Mouse (Mus musculus) neural tube, embryonic 10.5 days (tissue): Measurements from ENCODE around the gene Pde11a.

Source experiments
- DNase-seq: peaks from one replicate; pipeline ENCODE4 v3.0.0-alpha.2; 2017; ENCODE audit warnings: low spot score; ENCODE audit errors: extremely low spot score

The Pde11a gene

GRCm38 (mm10) chr2:76097284-76097683 is 241.3 kb downstream of the Pde11a start:
- no peak for DNase-seq

- DNase-seq, result no peak
Observed at GRCm38 (mm10) chr2:76095861-76096260, 242.7 kb downstream of the Pde11a start.

- no peak for DNase-seq
Observed at GRCm38 (mm10) chr2:76090506-76090905, 248.1 kb downstream of the Pde11a start.

GRCm38 (mm10) chr2:76088844-76089243 is 249.7 kb downstream of the Pde11a start:
- no peak for DNase-seq

- no peak for DNase-seq
Observed at GRCm38 (mm10) chr2:76088413-76088812, 250.2 kb downstream of the Pde11a start.

GRCm38 (mm10) chr2:76087170-76087569 is 251.4 kb downstream of the Pde11a start:
- DNase-seq, result no peak

DNA sequence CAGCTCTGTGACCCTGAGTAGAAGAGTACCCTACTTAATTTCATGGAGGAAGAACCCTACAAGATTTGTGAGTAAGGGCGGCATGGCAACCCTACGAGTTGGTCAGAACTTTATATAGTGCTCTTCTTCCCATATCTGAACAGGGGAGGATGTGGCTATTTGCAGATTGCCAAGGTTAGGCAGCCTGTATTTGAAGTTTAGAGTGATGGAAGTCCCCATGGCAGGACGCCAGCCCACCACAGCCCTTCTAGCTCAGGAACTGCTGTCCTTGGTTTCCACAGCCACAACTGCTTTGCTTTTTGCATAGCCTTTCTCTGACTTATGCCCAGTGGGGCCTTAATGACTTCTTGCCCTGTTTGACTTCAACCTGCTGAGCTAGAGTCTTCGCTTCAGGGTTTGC is 253.6 kb downstream of the Pde11a start:
- no peak for DNase-seq

- no peak for DNase-seq
Observed at GRCm38 (mm10) chr2:76083901-76084300, 254.7 kb downstream of the Pde11a start.

DNA sequence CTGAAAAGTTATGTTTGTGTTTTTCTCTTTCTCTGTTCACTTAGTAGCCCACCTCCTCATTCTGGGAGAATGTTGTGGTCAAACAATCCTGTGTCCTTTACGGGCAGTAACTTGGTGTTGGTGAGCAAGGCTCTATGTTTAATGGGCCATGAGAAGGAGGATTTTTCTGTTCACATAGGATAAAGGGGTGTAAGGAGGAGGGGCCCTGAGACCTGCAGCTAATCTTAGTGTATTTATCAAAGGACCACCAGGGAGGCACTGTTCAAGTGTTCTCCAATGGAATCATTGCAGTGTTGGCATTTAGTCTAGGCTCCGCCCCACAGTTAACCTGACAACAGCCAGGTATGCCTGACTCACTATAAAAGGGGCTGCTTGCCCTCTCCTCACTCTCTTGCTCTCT is 255.2 kb downstream of the Pde11a start:
- DNase-seq, result no peak

- DNase-seq, result no peak
Observed at GRCm38 (mm10) chr2:76081991-76082390, 256.6 kb downstream of the Pde11a start.

- DNase-seq, result no peak
Observed at GRCm38 (mm10) chr2:76080549-76080948, 258.0 kb downstream of the Pde11a start.

DNA sequence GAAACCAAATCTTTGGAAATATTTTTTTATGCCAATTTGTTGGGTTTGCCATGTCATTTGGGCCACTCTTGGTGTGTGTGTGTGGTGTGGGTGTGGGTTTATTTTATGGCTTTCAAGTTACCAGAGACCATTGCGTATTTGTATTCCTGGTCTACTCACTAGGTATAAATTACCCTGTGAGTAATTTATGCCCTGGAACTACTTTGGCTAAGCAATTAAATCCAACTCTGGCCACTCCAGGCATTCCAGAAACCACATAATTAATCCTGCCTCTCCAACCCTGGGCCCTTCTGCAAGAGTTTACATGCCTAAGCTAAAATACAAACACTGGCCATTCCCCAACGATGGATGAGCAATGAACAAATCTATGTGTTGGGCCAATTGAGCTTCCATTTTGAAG is 261.7 kb downstream of the Pde11a start:
- no peak for DNase-seq

GRCm38 (mm10) chr2:76076047-76076446 is 262.5 kb downstream of the Pde11a start:
- DNase-seq, result no peak

- DNase-seq, result peak; percentile 31
Observed at GRCm38 (mm10) chr2:76073079-76073478, 265.5 kb downstream of the Pde11a start.

DNA sequence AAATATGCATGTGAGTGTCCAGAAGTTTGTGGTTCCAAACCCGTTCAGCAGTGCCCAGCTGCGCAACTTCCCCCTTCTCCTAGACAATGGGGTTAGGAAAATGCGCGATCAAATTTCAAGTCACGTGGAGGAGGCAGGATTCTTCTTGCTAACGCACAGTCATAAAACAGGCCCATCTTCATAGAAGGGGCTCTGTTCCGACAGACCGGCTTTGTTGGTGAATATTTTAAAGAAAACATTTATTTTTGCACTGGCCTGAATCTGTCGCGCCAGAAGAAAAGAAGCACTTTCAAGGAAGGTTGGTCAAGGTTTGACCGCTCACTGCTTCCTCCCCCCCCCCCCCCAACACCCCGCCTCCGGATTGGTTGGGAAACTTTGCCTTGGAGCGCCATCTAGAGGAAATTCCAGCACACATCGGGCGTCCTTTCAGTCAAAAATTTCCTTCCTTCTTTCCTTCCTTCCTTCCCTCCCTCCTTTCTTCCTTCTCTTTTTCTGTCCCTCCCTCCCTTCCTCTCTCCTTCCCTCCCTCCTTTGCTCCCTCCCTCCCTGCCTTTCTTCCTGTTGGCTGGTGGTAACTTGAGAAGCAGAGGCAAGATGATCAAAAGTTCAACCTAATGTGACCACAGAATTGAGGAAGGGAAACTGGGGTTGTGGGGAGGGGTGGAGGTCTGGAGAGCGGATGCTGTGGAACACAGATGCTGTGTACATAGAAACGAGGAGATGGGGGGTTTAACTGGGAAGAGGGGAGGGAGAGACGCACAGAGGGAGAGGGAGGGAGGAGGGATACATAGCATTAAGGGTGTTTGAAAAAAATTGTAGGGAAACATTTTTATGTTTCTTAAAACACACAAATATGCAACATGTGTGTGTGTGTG is 267.9 kb downstream of the Pde11a start:
- peak; percentile 84 for DNase-seq

GRCm38 (mm10) chr2:76069238-76069637 is 269.3 kb downstream of the Pde11a start:
- DNase-seq, result peak; percentile 26

DNA sequence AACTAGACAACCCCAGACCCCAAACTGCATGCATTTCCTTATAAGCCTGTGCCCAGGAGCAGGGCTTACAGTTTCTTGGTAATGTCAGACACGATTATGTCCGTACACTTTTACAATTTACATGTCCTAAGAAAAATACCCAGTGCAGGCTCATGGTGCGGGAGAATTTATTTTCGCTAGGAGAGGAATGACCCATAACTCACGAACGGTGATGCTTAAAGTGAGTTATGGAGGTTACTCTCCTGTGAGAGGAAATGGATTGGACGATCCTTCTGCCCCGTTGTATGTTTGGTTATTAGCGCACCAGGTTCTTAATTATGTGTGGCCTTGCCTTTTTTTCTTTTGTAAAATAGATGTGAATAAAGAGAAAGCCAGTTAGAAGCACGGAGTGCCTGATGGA is 270.4 kb downstream of the Pde11a start:
- peak; percentile 34 for DNase-seq

DNA sequence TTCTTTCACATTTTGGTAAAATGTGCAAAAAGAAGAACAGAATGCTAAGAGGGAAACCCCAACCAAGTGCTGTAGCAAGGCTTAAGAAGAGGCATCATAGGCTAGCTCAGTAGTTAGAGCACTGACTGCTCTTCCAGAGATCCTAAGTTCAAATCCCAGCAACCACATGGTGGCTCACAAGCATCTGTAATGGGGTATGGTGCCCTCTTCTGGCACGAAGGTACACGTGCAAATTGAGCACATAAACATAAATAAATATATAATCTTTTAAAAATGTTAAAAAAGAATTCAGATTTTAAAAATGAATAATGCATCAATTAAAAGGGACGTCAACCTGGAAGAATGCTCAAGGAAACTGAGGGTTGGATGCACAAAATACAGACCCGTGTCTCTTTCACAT is 271.4 kb downstream of the Pde11a start:
- DNase-seq, result no peak

DNA sequence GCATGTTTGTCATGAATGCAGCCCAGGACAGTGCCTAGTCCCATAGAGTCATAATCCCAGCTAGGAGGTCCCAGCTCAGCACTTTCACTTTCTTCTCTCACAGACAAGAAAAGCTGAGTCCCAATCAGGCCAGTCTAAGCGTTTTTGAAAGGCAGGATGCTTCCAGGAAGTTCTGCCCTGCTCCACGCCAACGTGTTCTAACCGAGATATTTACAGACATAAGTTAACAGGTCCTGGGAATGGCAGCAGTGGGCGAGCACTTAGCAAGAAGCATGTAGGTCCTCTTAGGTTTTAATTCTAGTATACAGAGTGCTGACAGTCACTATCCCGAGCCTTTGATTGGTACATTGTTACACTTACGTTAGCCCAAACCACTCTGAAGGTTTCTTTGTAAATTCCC is 273.3 kb downstream of the Pde11a start:
- DNase-seq, result no peak

- DNase-seq, result peak; percentile 33
Observed at GRCm38 (mm10) chr2:76064078-76064477, 274.5 kb downstream of the Pde11a start.

GRCm38 (mm10) chr2:76060207-76060606 is 278.4 kb downstream of the Pde11a start:
- DNase-seq, result no peak

- no peak for DNase-seq
Observed at GRCm38 (mm10) chr2:76059595-76059994, 279.0 kb downstream of the Pde11a start.
